Mouse (Mus musculus) activated CD4-positive, CD25-positive, alpha-beta regulatory T cell, adult 4 months (primary cell): ENCODE data around the gene Dock10. TPM values are rescaled to one million over a fixed set of nuclear protein-coding genes. Genes with fewer than 3 reads are reported as not detected.
A peak's percentile ranks its signal among the peaks of the same experiment; 100 is the strongest.

ENCODE experiments used
- ATAC-seq: one replicate; pipeline ENCODE4 v1.8.0; 2017
- polyA plus RNA-seq, 2 experiments: library from polyadenylated mRNA; unstranded; fragments of 100-300 nt; shearing (Covaris generic); gene quantifications; one replicate each; pipeline ENCODE4 v1.2.1; 2017

Dock10 gene
- polyA plus RNA-seq, 2 experiments from 2014 or later: 93.0 to 114 TPM

- ATAC-seq: no peak
Observed at GRCm38 (mm10) chr1:80727403-80727802, 30.9 kb downstream of the Dock10 start.

- ATAC-seq: peak; percentile 75
Observed at GRCm38 (mm10) chr1:80722647-80723046, 35.7 kb downstream of the Dock10 start.

GRCm38 (mm10) chr1:80722001-80722400 is 36.3 kb downstream of the Dock10 start:
- ATAC-seq: no peak

- no peak for ATAC-seq
Observed at GRCm38 (mm10) chr1:80721181-80721580, 37.1 kb downstream of the Dock10 start.

- no peak for ATAC-seq
Observed at GRCm38 (mm10) chr1:80720146-80720545, 38.2 kb downstream of the Dock10 start.

GRCm38 (mm10) chr1:80719436-80719835 is 38.9 kb downstream of the Dock10 start:
- ATAC-seq: peak; percentile 58

GRCm38 (mm10) chr1:80718666-80719065 is 39.7 kb downstream of the Dock10 start:
- no peak for ATAC-seq

GRCm38 (mm10) chr1:80715917-80716316 is 42.4 kb downstream of the Dock10 start:
- ATAC-seq: no peak

- ATAC-seq: peak; percentile 10
Observed at GRCm38 (mm10) chr1:80713920-80714319, 44.4 kb downstream of the Dock10 start.

- ATAC-seq: no peak
Observed at GRCm38 (mm10) chr1:80710607-80711261, 47.6 kb downstream of the Dock10 start.

- ATAC-seq: no peak
Observed at GRCm38 (mm10) chr1:80710097-80710541, 48.2 kb downstream of the Dock10 start.

- no peak for ATAC-seq
Observed at GRCm38 (mm10) chr1:80709299-80709698, 49.0 kb downstream of the Dock10 start.

GRCm38 (mm10) chr1:80703279-80703678 is 55.0 kb downstream of the Dock10 start:
- ATAC-seq: peak; percentile 86

GRCm38 (mm10) chr1:80676004-80676673 is 82.2 kb downstream of the Dock10 start:
- ATAC-seq: no peak

- ATAC-seq: no peak
Observed at GRCm38 (mm10) chr1:80671730-80672129, 86.6 kb downstream of the Dock10 start.

GRCm38 (mm10) chr1:80671056-80671455 is 87.3 kb downstream of the Dock10 start:
- no peak for ATAC-seq

GRCm38 (mm10) chr1:80670387-80670786 is 87.9 kb downstream of the Dock10 start:
- peak; percentile 70 for ATAC-seq

GRCm38 (mm10) chr1:80665761-80666160 is 92.6 kb downstream of the Dock10 start:
- no peak for ATAC-seq

- peak; percentile 89 for ATAC-seq
Observed at GRCm38 (mm10) chr1:80665161-80665560, 93.2 kb downstream of the Dock10 start.

GRCm38 (mm10) chr1:80661506-80662402 is 96.6 kb downstream of the Dock10 start:
- ATAC-seq: peak; percentile 25

GRCm38 (mm10) chr1:80659465-80660245 is 98.7 kb downstream of the Dock10 start:
- ATAC-seq: no peak

- ATAC-seq: no peak
Observed at GRCm38 (mm10) chr1:80656389-80656788, 101.9 kb downstream of the Dock10 start.
